Mouse (Mus musculus) ES-CJ7 (cell line): ENCODE data around the gene Col5a2.
"Not testable (repeated sequence)": the region's sequence is repeated elsewhere in the genome, so short reads cannot be mapped to it uniquely, and the experiment has no call there.

Experiments
- DNase-seq: peaks from one replicate; pipeline ENCODE4 v3.0.0; 2011; ENCODE audit warnings: low read depth, low spot score

The Col5a2 gene

GRCm38 (mm10) chr1:45429145-45429544, 73.9 kb downstream of the Col5a2 start:
- DNase-seq = not testable (repeated sequence)

- no peak for DNase-seq
Measured at GRCm38 (mm10) chr1:45423915-45424314, 79.2 kb downstream of the Col5a2 start.

- no peak for DNase-seq
Measured at GRCm38 (mm10) chr1:45420554-45420953, 82.5 kb downstream of the Col5a2 start.

- no peak for DNase-seq
Measured at GRCm38 (mm10) chr1:45419858-45420257, 83.2 kb downstream of the Col5a2 start.

- DNase-seq = no peak
Measured at GRCm38 (mm10) chr1:45381866-45382265, 121.2 kb downstream of the Col5a2 start.

GRCm38 (mm10) chr1:45379992-45380690, 122.9 kb downstream of the Col5a2 start:
- peak; percentile 14 for DNase-seq

GRCm38 (mm10) chr1:45365427-45365826, 137.7 kb downstream of the Col5a2 start:
- DNase-seq = no peak

GRCm38 (mm10) chr1:45363274-45363673, 139.8 kb downstream of the Col5a2 start:
- no peak for DNase-seq

- DNase-seq = peak; percentile 85
Measured at GRCm38 (mm10) chr1:45359673-45360072, 143.4 kb downstream of the Col5a2 start.

- DNase-seq = peak; percentile 22
Measured at GRCm38 (mm10) chr1:45359147-45359546, 143.9 kb downstream of the Col5a2 start.

GRCm38 (mm10) chr1:45358020-45358419, 145.1 kb downstream of the Col5a2 start:
- DNase-seq = peak; percentile 99

GRCm38 (mm10) chr1:45355944-45356343, 147.1 kb downstream of the Col5a2 start:
- DNase-seq = no peak

GRCm38 (mm10) chr1:45329149-45329548, 173.9 kb downstream of the Col5a2 start:
- no peak for DNase-seq
